Mouse (Mus musculus): ENCODE data around the gene Hus1. TPM values are rescaled to one million over a fixed set of nuclear protein-coding genes. Genes with fewer than 3 reads are reported as not detected.
A peak's percentile ranks its signal among the peaks of the same experiment; 100 is the strongest.

Hus1 gene
- polyA plus RNA-seq, 1 experiment from 2014 or later: 20.3 TPM

DNA sequence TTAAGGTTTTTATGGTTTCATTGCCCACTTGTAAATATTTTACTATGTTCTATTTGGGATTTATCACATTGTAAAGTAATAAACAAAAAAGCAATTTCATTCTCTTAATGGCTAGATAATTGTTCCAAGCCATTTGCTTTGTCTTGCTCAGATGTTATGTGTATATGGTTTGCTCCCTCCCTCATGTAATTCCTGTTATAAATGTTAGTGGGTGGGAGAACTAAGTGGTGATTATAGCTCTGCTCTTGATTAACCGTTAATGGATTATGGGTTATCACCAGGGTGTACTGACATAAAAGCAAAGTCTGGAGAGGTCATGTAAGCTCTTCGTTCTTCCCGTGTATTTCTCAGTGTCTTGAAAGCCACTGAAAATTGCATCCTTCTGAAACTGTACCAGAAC lies 3.7 kb upstream of the Hus1 start:
- ATAC-seq (ENCODE audit: insufficient number of reproducible peaks, insufficient read depth, low FRiP score, low read depth): no peak
- Histone ChIP-seq H3K27me3 (ENCODE audit: control insufficient read depth, insufficient read depth, low read length) (no peaks in the 10 kb centered on the region), H3K4me2 (replicated peaks; ENCODE audit: low read depth, low read length) (no peak overlapping the region)

GRCm38 (mm10) chr11:9011348-9011747 lies 357 bp upstream of the Hus1 start:
- ATAC-seq (ENCODE audit: insufficient number of reproducible peaks, insufficient read depth, low FRiP score, low read depth): peak; percentile 31

More for the DNA sequence above, 3.7 kb upstream of the Hus1 start:
- Histone ChIP-seq H3K36me3 (ENCODE audit: control insufficient read depth, insufficient read depth, low read length) (no peaks in the 10 kb centered on the region), H3K4me3 (ENCODE audit: low read depth, low read length) (no peak overlapping the region), H3K9me3 (ENCODE audit: control insufficient read depth, low read depth, low read length) (no peaks in the 10 kb centered on the region), H3K9ac (replicated peaks; ENCODE audit: low read depth, low read length) (no peak overlapping the region), H3K4me1 (ENCODE audit: control insufficient read depth, insufficient read depth, low read length) (peaks cover 5% of the 10 kb centered on the region), H3K27ac (ENCODE audit: low read length) (no peak overlapping the region)
- 66% methylated on average over 3 of the region's 3 CpGs for WGBS

DNA sequence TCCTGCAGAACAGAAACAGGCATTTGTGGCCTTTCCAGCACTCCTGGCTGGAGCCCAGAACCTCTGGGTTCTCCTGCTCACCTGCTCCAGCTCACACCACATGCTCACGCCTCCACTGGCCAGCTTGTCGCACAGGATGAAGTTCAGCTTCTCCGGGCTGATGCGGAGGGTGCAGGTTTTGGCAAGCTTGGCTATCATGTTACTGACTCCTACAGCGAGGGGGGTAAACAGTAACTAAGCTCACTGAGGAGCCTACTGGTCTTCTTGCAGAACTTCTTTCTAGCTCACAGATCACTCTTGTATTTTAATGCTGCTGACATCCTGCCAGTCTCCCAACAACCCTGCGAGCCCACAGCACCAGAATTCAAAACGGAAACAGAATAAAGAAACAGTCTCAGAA lies 575 bp downstream of the Hus1 start:
- no peaks in the 10 kb centered on the region for H3K27me3 ChIP-seq (ENCODE audit: control insufficient read depth, insufficient read depth, low read length)
- peak overlapping the region; percentile 75 for H3K9ac ChIP-seq (replicated peaks; ENCODE audit: low read depth, low read length)
- peak overlapping the region; percentile 84 for H3K27ac ChIP-seq (ENCODE audit: low read length)
- H3K4me2 ChIP-seq (replicated peaks; ENCODE audit: low read depth, low read length): peak overlapping the region; percentile 83
- WGBS: 0% methylated on average over 7 of the region's 7 CpGs
- H3K36me3 ChIP-seq (ENCODE audit: control insufficient read depth, insufficient read depth, low read length): peaks cover 11% of the 10 kb centered on the region
- peaks cover 8% of the 10 kb centered on the region for H3K4me1 ChIP-seq (ENCODE audit: control insufficient read depth, insufficient read depth, low read length)
- H3K9me3 ChIP-seq (ENCODE audit: control insufficient read depth, low read depth, low read length): no peaks in the 10 kb centered on the region
- ATAC-seq (ENCODE audit: insufficient number of reproducible peaks, insufficient read depth, low FRiP score, low read depth): peak; percentile 81
- H3K4me3 ChIP-seq (ENCODE audit: low read depth, low read length): peak overlapping the region; percentile 54

More at GRCm38 (mm10) chr11:9011348-9011747, 357 bp upstream of the Hus1 start:
- 3% methylated on average over 3 of the region's 3 CpGs for WGBS
- H3K9me3 ChIP-seq (ENCODE audit: control insufficient read depth, low read depth, low read length): no peaks in the 10 kb centered on the region
- H3K27me3 ChIP-seq (ENCODE audit: control insufficient read depth, insufficient read depth, low read length): no peaks in the 10 kb centered on the region
- peak overlapping the region; percentile 83 for H3K4me2 ChIP-seq (replicated peaks; ENCODE audit: low read depth, low read length)
- peak overlapping the region; percentile 84 for H3K27ac ChIP-seq (ENCODE audit: low read length)
- H3K4me1 ChIP-seq (ENCODE audit: control insufficient read depth, insufficient read depth, low read length): peaks cover 8% of the 10 kb centered on the region
- H3K9ac ChIP-seq (replicated peaks; ENCODE audit: low read depth, low read length): peak overlapping the region; percentile 75
- peaks cover 6% of the 10 kb centered on the region for H3K36me3 ChIP-seq (ENCODE audit: control insufficient read depth, insufficient read depth, low read length)
- H3K4me3 ChIP-seq (ENCODE audit: low read depth, low read length): peak overlapping the region; percentile 54

GRCm38 (mm10) chr11:9008761-9009160 lies 2.2 kb downstream of the Hus1 start:
- WGBS: 95% methylated on average over 5 of the region's 5 CpGs
- Histone ChIP-seq H3K36me3 (ENCODE audit: control insufficient read depth, insufficient read depth, low read length) (peaks cover 25% of the 10 kb centered on the region), H3K4me1 (ENCODE audit: control insufficient read depth, insufficient read depth, low read length) (peaks cover 8% of the 10 kb centered on the region), H3K9ac (replicated peaks; ENCODE audit: low read depth, low read length) (no peak overlapping the region), H3K27ac (ENCODE audit: low read length) (no peak overlapping the region), H3K9me3 (ENCODE audit: control insufficient read depth, low read depth, low read length) (no peaks in the 10 kb centered on the region), H3K27me3 (ENCODE audit: control insufficient read depth, insufficient read depth, low read length) (no peaks in the 10 kb centered on the region), H3K4me2 (replicated peaks; ENCODE audit: low read depth, low read length) (no peak overlapping the region), H3K4me3 (ENCODE audit: low read depth, low read length) (no peak overlapping the region)
- ATAC-seq (ENCODE audit: insufficient number of reproducible peaks, insufficient read depth, low FRiP score, low read depth): no peak

GRCm38 (mm10) chr11:8988084-8988483 lies 22.9 kb downstream of the Hus1 start:
- Histone ChIP-seq H3K9me3 (ENCODE audit: control insufficient read depth, low read depth, low read length) (no peaks in the 10 kb centered on the region), H3K27ac (ENCODE audit: low read length) (no peak overlapping the region), H3K36me3 (ENCODE audit: control insufficient read depth, insufficient read depth, low read length) (peaks cover 15% of the 10 kb centered on the region), H3K9ac (replicated peaks; ENCODE audit: low read depth, low read length) (no peak overlapping the region), H3K4me2 (replicated peaks; ENCODE audit: low read depth, low read length) (no peak overlapping the region), H3K4me3 (ENCODE audit: low read depth, low read length) (no peak overlapping the region), H3K27me3 (ENCODE audit: control insufficient read depth, insufficient read depth, low read length) (no peaks in the 10 kb centered on the region), H3K4me1 (ENCODE audit: control insufficient read depth, insufficient read depth, low read length) (peaks cover 14% of the 10 kb centered on the region)
- no peak for ATAC-seq (ENCODE audit: insufficient number of reproducible peaks, insufficient read depth, low FRiP score, low read depth)
- 63% methylated on average over 4 of the region's 4 CpGs for WGBS

DNA sequence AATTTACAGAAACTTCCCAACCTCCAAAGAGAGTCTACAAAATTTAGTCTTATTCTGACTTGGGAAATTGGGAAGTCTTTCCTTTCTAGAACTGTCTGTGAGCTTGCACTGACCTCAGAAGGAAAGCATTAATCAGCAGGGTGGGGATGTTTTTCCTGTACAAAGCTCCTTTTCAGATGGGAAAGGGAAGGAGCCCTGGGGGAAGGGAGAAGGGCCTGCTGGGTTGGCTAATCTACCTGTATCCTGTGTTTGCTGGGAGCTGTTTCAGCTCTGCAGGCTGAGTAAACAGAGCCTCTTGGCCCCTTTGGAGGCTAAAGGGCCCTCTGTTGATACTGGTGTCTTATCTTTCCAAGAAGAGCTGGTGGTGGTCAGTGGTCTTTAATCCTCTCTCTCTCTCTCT lies 24.9 kb downstream of the Hus1 start:
- no peak overlapping the region for H3K9ac ChIP-seq (replicated peaks; ENCODE audit: low read depth, low read length)
- no peaks in the 10 kb centered on the region for H3K9me3 ChIP-seq (ENCODE audit: control insufficient read depth, low read depth, low read length)
- H3K27ac ChIP-seq (ENCODE audit: low read length): no peak overlapping the region; the same call in 1 of the 2 replicates
- 0 out of 2 replicates have a peak, but pooled peaks cover under 1% of the 10 kb centered on the region for H3K36me3 ChIP-seq (ENCODE audit: control insufficient read depth, insufficient read depth, low read length)
- no peak overlapping the region for H3K4me2 ChIP-seq (replicated peaks; ENCODE audit: low read depth, low read length)
- no peak overlapping the region for H3K4me3 ChIP-seq (ENCODE audit: low read depth, low read length)
- peak; percentile 66; the same call in 1 of the 2 replicates for ATAC-seq (ENCODE audit: insufficient number of reproducible peaks, insufficient read depth, low FRiP score, low read depth)
- no peaks in the 10 kb centered on the region for H3K27me3 ChIP-seq (ENCODE audit: control insufficient read depth, insufficient read depth, low read length)
- peaks cover 14% of the 10 kb centered on the region for H3K4me1 ChIP-seq (ENCODE audit: control insufficient read depth, insufficient read depth, low read length)

GRCm38 (mm10) chr11:8983237-8983861 lies 27.6 kb downstream of the Hus1 start:
- Histone ChIP-seq H3K9ac (replicated peaks; ENCODE audit: low read depth, low read length) (no peak overlapping the region), H3K27me3 (ENCODE audit: control insufficient read depth, insufficient read depth, low read length) (no peaks in the 10 kb centered on the region), H3K9me3 (ENCODE audit: control insufficient read depth, low read depth, low read length) (no peaks in the 10 kb centered on the region), H3K4me2 (replicated peaks; ENCODE audit: low read depth, low read length) (no peak overlapping the region), H3K4me3 (ENCODE audit: low read depth, low read length) (no peak overlapping the region), H3K27ac (ENCODE audit: low read length) (no peak overlapping the region), H3K36me3 (ENCODE audit: control insufficient read depth, insufficient read depth, low read length) (no peaks in the 10 kb centered on the region), H3K4me1 (ENCODE audit: control insufficient read depth, insufficient read depth, low read length) (peaks cover 14% of the 10 kb centered on the region)
- ATAC-seq (ENCODE audit: insufficient number of reproducible peaks, insufficient read depth, low FRiP score, low read depth): peak; percentile 58; the same call in 1 of the 2 replicates
- WGBS: 27% methylated on average over 6 of the region's 6 CpGs

DNA sequence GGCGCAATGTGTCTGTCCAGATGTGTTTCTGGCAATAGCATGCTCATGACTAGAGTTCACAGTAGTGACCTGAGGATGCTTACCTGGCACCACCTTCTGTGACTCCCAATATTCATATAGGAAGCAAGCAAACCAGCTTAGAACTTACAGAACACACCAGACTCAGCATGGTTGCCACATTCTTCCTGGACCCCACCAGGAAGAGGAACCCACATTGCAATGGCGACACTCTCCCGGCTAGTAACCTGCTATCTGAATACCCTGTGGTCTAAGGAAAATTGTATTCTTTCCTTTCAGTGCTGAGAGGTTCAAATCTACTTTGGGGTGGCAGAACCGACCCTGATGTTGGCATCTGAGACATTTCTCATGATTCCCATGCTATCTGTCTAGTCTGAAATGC lies 32.8 kb downstream of the Hus1 start:
- Histone ChIP-seq H3K27ac (ENCODE audit: low read length) (no peak overlapping the region), H3K27me3 (ENCODE audit: control insufficient read depth, insufficient read depth, low read length) (no peaks in the 10 kb centered on the region), H3K4me1 (ENCODE audit: control insufficient read depth, insufficient read depth, low read length) (peaks cover 4% of the 10 kb centered on the region; the same call in 1 of the 2 replicates), H3K9ac (replicated peaks; ENCODE audit: low read depth, low read length) (no peak overlapping the region), H3K4me2 (replicated peaks; ENCODE audit: low read depth, low read length) (no peak overlapping the region), H3K36me3 (ENCODE audit: control insufficient read depth, insufficient read depth, low read length) (no peaks in the 10 kb centered on the region), H3K9me3 (ENCODE audit: control insufficient read depth, low read depth, low read length) (no peaks in the 10 kb centered on the region), H3K4me3 (ENCODE audit: low read depth, low read length) (no peak overlapping the region)
- 83% methylated on average over 4 of the region's 4 CpGs for WGBS
- no peak for ATAC-seq (ENCODE audit: insufficient number of reproducible peaks, insufficient read depth, low FRiP score, low read depth)

DNA sequence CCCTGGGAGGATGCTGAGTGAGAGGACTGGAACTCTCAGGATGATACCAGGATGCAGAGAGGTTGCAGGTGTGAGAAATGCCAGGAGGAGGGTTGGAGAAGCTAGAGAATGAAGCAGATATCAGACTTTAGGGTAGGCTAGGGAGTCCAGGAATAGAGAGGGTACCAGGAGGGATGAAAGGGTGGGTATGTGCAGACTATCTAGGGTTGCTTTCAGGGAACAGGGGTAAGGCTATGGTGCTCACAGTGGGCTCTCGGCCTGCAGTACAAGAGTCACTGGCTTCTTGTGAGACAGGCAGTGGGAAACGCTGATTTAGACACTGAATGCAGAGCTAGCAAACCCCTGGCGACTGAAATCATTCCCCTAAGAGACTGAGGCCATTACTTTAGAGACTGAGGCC lies 37.8 kb downstream of the Hus1 start, which contains the start of gene Pkd1l1:
Pkd1l1 (minus strand) TSS at position 101 of the 400 bp plus-strand sequence.
- no peak for ATAC-seq (ENCODE audit: insufficient number of reproducible peaks, insufficient read depth, low FRiP score, low read depth)
- H3K4me3 ChIP-seq (ENCODE audit: low read depth, low read length): no peak within 1 kb of the TSS
- H3K9me3 ChIP-seq (ENCODE audit: control insufficient read depth, low read depth, low read length): no peaks in the 10 kb centered on the region
- 71% methylated on average over 3 of the region's 3 CpGs for WGBS
- no peaks in the 10 kb centered on the region for H3K27me3 ChIP-seq (ENCODE audit: control insufficient read depth, insufficient read depth, low read length)
- H3K9ac ChIP-seq (replicated peaks; ENCODE audit: low read depth, low read length): no peak within 1 kb of the TSS
- no peak within 1 kb of the TSS for H3K4me2 ChIP-seq (replicated peaks; ENCODE audit: low read depth, low read length)
- H3K36me3 ChIP-seq (ENCODE audit: control insufficient read depth, insufficient read depth, low read length): no peaks in the 10 kb centered on the region
- H3K4me1 ChIP-seq (ENCODE audit: control insufficient read depth, insufficient read depth, low read length): peaks cover 4% of the 10 kb centered on the region; the same call in 1 of the 2 replicates
- no peak within 1 kb of the TSS for H3K27ac ChIP-seq (ENCODE audit: low read length)
